Mouse (Mus musculus) macrophage (primary cell): ENCODE data around the gene Mex3b. TPM values are rescaled to one million over a fixed set of nuclear protein-coding genes. Genes with fewer than 3 reads are reported as not detected.

ENCODE experiments used
- polyA plus RNA-seq: library from polyadenylated mRNA; stranded (reverse); fragments of 250-400 nt; gene quantifications from 3 replicates; pipeline ENCODE4 v1.2.4, GENCODE M21; 2018; ENCODE audit warnings: inconsistent platforms

The Mex3b gene
- polyA plus RNA-seq, 1 experiment from 2014 or later, result 4.9 TPM

Other genes starting within 250 kb of the Mex3b start
- gene Saxo2, start 218.8 kb upstream of the Mex3b start, polyA plus RNA-seq, result 0.14 TPM in 1 of 3 replicates, not detected in the others
- 9.8 to 13.8 TPM (median 12.2 TPM) in 3 replicates for gene Efl1, start 218.7 kb upstream of the Mex3b start, polyA plus RNA-seq